Mouse (Mus musculus): ENCODE results near the gene Ppa2. TPM values are rescaled to one million over a fixed set of nuclear protein-coding genes. Genes with fewer than 3 reads are reported as not detected.

Ppa2 gene
- 34.9 and 40.2 TPM in 2 replicates for polyA plus RNA-seq (2011; ENCODE audit: insufficient read length, low read depth, missing spikeins)

DNA sequence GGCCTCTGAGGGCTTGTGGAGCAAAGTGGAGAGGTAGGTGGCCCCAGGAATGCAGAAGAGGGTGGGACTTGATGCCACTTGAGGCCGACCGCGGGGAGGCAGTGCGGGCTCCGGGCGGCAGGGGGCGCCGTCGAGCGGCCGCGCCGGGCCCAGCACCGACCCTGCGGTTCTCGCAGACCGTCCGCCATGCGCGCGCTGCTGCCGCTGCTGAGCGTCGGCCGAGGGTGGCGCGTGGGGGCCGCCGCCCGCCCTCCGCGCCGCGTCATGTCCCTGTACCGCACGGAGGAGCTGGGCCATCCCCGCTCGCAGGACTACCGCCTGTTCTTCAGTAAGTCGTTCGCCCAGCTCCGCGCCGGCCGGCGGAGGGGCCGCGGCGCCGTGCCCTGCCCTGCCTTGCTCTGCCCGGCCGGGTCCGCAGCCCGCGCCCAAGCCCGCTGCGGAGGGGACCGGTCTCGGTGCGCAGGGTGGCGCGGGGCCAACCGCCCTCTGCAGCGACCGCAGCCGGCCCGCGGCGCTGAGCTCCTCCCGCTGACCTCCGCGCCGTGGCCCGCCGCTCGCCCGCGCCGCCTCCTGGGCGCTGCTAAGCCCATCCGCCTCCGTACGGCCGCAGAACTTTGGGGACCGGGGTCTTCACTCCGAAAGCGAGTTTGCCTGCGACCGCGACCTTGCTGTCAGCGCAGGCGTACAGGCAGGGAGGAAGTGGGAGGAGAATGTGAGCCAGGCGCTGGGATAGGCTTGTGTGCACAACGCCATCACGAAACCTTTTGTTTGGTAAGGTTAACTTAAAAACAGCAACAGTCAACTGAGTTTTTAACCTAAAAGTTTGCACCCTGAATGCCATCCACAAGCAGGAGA lies at the start of gene Ppa2:
Gene Ppa2 (plus strand): TSS at position 157 of the 855 bp plus-strand sequence.
- peak within 1 kb of the TSS; percentile 84 for H3K27ac ChIP-seq (ENCODE audit: insufficient read depth, low read length)
- H3K4me1 ChIP-seq (ENCODE audit: control insufficient read depth, insufficient read depth, low read length) = no peaks in the 10 kb centered on the region
- peak within 1 kb of the TSS; percentile 71 for H3K4me3 ChIP-seq (ENCODE audit: insufficient read depth, low read length)
- TF ChIP-seq CTCF (IDR thresholded peaks at IDR 0.05; ENCODE audit: borderline replicate concordance, insufficient read depth, low read length) = peak; percentile 59
- peak; percentile 90 for TF ChIP-seq POLR2A (IDR thresholded peaks at IDR 0.05; ENCODE audit: low read depth, low read length)

DNA sequence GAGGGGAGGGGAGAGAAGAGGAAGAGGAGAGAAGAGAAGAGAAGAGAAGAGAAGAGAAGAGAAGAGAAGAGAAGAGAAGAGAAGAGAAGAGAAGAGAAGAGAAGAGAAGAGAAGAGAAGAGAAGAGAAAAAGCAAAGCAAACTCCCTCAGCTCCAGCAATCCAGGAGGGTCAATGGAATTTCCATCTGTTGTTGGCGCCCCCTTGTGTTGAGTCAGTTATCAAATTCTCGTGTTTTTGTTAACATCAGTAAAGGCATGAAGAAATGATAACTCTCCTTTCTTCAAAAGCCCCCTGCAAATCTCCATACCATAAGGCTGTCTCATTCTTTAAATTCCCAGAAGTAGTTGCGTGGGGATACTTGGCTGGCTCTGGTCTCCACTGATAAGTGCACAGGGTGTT lies 38.0 kb upstream of the Ppa2 start:
- Histone ChIP-seq H3K4me1 (ENCODE audit: control insufficient read depth, insufficient read depth, low read length) (no peaks in the 10 kb centered on the region), H3K4me3 (ENCODE audit: insufficient read depth, low read length) (no peak overlapping the region), H3K27ac (ENCODE audit: insufficient read depth, low read length) (no peak overlapping the region)
- TF ChIP-seq POLR2A (IDR thresholded peaks at IDR 0.05; ENCODE audit: low read depth, low read length) (no peak), CTCF (IDR thresholded peaks at IDR 0.05; ENCODE audit: borderline replicate concordance, insufficient read depth, low read length) (no peak)

DNA sequence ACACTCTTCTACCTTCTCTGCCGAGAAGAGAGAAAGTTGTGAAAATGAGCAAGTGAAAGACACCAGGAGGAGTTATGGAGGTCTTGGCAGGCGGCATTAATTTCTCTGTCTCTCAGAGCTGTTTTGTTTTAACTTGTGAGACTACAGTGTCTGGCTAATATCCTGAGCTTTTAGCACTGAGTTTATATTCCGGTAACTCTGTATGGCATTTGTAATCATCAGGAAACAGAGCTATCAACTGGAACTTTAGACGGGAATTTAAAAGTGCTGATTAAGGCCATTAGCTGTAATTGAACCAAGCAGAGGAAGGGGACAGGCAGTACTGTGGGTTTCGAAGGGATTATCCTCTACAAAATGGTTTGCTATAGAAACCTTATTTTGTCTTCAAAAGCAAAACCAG lies 25.3 kb upstream of the Ppa2 start:
- no peak overlapping the region for H3K4me3 ChIP-seq (ENCODE audit: insufficient read depth, low read length)
- TF ChIP-seq POLR2A (IDR thresholded peaks at IDR 0.05; ENCODE audit: low read depth, low read length) (no peak), CTCF (IDR thresholded peaks at IDR 0.05; ENCODE audit: borderline replicate concordance, insufficient read depth, low read length) (no peak)
- no peak overlapping the region for H3K27ac ChIP-seq (ENCODE audit: insufficient read depth, low read length)
- H3K4me1 ChIP-seq (ENCODE audit: control insufficient read depth, insufficient read depth, low read length) = no peaks in the 10 kb centered on the region

DNA sequence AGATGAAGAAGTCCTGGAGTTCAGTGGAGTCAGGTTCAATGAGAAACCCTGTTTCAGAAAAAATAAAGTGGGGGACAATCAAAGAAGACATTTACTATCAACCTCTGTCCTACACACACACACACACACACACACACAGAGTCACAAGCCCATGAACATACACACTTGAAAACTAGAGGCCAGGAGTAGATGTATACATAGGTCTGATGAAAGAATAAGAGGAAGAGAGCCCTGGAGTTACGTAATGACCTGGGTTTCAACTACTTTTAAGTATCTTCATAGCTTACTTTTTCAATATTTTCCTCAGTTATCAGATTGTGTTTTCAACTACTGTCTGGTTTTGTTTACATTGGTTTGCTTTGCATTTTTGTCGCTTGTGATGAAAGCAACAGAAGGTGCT lies 21.1 kb upstream of the Ppa2 start:
- Histone ChIP-seq H3K4me3 (ENCODE audit: insufficient read depth, low read length) (no peak overlapping the region), H3K27ac (ENCODE audit: insufficient read depth, low read length) (no peak overlapping the region)
- TF ChIP-seq CTCF (IDR thresholded peaks at IDR 0.05; ENCODE audit: borderline replicate concordance, insufficient read depth, low read length) = no peak
- TF ChIP-seq POLR2A (IDR thresholded peaks at IDR 0.05; ENCODE audit: low read depth, low read length) = no peak

DNA sequence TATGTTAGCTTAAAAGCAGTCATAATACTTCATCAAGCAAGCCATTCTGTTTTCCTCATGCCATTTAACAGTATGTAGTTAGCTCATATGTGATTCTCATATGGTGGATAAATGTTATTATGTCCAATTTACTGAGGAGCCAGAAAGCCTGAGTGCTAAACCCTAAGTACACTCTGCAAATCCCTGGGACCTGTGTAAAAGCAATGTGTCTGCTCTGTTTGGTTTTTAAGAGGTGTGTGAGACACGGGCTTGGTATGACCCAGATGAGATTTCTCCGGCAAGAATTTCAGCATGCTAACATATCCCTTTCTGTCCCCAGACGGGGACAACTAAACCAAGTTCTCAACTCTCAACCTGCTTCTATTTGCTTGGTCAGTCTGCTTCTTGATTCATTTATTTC lies 5.6 kb upstream of the Ppa2 start:
- no peak overlapping the region for H3K27ac ChIP-seq (ENCODE audit: insufficient read depth, low read length)
- H3K4me1 ChIP-seq (ENCODE audit: control insufficient read depth, insufficient read depth, low read length) = no peaks in the 10 kb centered on the region
- TF ChIP-seq CTCF (IDR thresholded peaks at IDR 0.05; ENCODE audit: borderline replicate concordance, insufficient read depth, low read length) = no peak

More for the DNA sequence above, 21.1 kb upstream of the Ppa2 start:
- no peaks in the 10 kb centered on the region for H3K4me1 ChIP-seq (ENCODE audit: control insufficient read depth, insufficient read depth, low read length)

DNA sequence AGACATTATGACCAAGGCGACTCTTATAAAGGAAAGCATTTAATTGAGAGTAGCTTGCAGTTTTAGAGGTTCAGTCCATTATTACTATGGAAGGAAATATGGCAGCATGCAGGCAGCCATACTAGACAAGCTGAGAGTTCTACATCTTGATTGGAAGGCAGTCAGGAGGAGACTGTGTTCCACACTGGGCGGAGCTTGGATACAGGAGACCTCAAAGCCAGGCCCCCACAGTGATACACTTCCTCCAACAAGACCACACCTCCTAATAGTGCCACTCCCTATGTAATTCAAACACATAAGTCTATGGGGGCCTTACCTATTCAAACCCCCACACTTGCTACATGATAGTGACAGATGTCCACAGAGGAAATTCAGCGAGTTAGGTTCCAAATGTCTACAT lies 1.5 kb upstream of the Ppa2 start:
- no peaks in the 10 kb centered on the region for H3K4me1 ChIP-seq (ENCODE audit: control insufficient read depth, insufficient read depth, low read length)
- no peak overlapping the region for H3K4me3 ChIP-seq (ENCODE audit: insufficient read depth, low read length)
- H3K27ac ChIP-seq (ENCODE audit: insufficient read depth, low read length) = no peak overlapping the region
- TF ChIP-seq CTCF (IDR thresholded peaks at IDR 0.05; ENCODE audit: borderline replicate concordance, insufficient read depth, low read length) (no peak), POLR2A (IDR thresholded peaks at IDR 0.05; ENCODE audit: low read depth, low read length) (no peak)

More for the DNA sequence above, 5.6 kb upstream of the Ppa2 start:
- no peak overlapping the region for H3K4me3 ChIP-seq (ENCODE audit: insufficient read depth, low read length)

DNA sequence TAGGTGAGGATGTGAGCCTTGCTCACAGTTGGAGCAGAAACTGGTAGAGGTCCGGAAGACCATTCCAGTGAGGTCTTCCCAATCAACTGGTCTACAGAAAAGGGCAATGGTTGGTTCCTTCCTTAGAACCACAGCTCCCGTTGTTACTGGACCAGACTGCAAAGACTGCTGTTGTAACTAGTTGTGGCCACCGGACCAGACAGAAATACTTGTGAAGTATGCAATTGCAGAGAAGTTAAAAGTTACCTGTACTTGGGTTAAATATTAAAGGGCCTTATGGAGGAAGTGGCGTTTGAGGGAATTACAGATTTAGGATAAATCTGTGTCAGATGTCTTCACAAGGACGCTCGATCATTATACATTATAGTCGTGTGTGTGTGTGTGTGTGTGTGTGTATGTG lies 551 bp upstream of the Ppa2 start:
- TF ChIP-seq CTCF (IDR thresholded peaks at IDR 0.05; ENCODE audit: borderline replicate concordance, insufficient read depth, low read length) = no peak
- TF ChIP-seq POLR2A (IDR thresholded peaks at IDR 0.05; ENCODE audit: low read depth, low read length) = no peak
- no peak overlapping the region for H3K27ac ChIP-seq (ENCODE audit: insufficient read depth, low read length)
- H3K4me1 ChIP-seq (ENCODE audit: control insufficient read depth, insufficient read depth, low read length) = no peaks in the 10 kb centered on the region
- H3K4me3 ChIP-seq (ENCODE audit: insufficient read depth, low read length) = no peak overlapping the region

DNA sequence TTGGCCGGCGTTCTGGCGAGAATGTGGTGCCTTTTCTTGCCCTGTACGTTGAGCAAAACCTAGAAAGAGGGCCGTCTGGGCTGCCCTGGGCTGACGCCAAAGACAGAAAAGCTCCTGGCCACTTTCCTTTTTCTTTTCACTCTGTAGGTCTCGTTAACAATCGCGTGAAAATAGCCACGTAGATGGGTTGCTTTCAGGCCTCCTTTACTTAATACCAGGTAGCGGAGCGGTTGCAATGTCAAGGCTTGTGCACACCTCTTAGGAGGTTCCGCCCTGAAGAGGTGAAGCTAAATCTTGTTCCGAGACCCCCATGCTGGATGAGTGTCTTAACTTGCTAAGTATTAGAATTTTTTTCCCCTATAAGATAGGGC lies 884 bp downstream of the Ppa2 start:
- H3K4me1 ChIP-seq (ENCODE audit: control insufficient read depth, insufficient read depth, low read length) = no peaks in the 10 kb centered on the region
- no peak for TF ChIP-seq POLR2A (IDR thresholded peaks at IDR 0.05; ENCODE audit: low read depth, low read length)
- no peak for TF ChIP-seq CTCF (IDR thresholded peaks at IDR 0.05; ENCODE audit: borderline replicate concordance, insufficient read depth, low read length)
- peak overlapping the region; percentile 84 for H3K27ac ChIP-seq (ENCODE audit: insufficient read depth, low read length)
- peak overlapping the region; percentile 71 for H3K4me3 ChIP-seq (ENCODE audit: insufficient read depth, low read length)

DNA sequence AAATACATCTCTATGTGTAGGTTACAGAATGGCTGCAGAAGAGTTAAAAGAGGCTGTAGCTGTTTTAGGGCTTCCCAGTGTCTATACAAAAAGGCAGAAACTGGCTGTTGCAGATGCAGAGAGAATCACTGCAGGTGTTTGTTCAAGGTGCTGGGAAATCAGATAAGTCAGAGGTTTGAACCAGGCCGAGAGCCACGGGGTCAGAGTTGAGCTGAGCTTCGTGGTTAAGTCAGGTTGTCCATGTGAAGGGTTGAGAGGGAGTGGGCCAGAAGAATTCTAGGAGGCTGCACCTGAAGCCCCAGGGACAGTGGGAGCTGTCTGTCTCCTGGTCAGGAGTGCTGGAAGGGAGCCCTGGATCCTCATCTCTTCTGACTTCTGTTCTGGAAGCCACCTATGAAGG lies 2.4 kb downstream of the Ppa2 start:
- Histone ChIP-seq H3K4me1 (ENCODE audit: control insufficient read depth, insufficient read depth, low read length) (peaks cover 3% of the 10 kb centered on the region), H3K4me3 (ENCODE audit: insufficient read depth, low read length) (no peak overlapping the region), H3K27ac (ENCODE audit: insufficient read depth, low read length) (no peak overlapping the region)
- TF ChIP-seq CTCF (IDR thresholded peaks at IDR 0.05; ENCODE audit: borderline replicate concordance, insufficient read depth, low read length) (no peak), POLR2A (IDR thresholded peaks at IDR 0.05; ENCODE audit: low read depth, low read length) (no peak)

DNA sequence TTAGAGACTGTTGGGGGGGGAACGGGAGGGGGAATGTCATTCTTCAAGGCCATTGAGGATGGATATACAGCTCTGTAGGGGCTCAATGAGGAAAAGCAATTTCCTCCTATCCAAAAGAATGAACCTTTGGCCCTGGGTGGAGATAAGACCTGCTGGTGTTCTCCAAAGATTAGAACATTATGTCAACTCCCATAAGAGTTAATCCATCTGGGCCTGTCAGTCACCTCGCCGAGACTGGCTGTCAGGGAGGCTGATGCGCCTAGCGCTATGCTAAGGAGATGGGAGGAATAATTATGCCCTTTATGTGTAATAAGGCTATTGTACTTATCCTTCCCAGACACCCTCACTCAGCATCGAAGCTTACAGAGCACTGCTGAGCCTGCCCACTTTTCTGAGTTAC lies 2.9 kb downstream of the Ppa2 start:
- H3K4me1 ChIP-seq (ENCODE audit: control insufficient read depth, insufficient read depth, low read length) = peaks cover 3% of the 10 kb centered on the region
- H3K27ac ChIP-seq (ENCODE audit: insufficient read depth, low read length) = no peak overlapping the region
- TF ChIP-seq CTCF (IDR thresholded peaks at IDR 0.05; ENCODE audit: borderline replicate concordance, insufficient read depth, low read length) (no peak), POLR2A (IDR thresholded peaks at IDR 0.05; ENCODE audit: low read depth, low read length) (no peak)
- H3K4me3 ChIP-seq (ENCODE audit: insufficient read depth, low read length) = no peak overlapping the region
